Mouse (Mus musculus) cerebellum, postnatal 25 days (tissue): ENCODE data around the gene Vmn1r61.

Experiments used
- DNase-seq, 2 experiments: peaks; one replicate each; pipeline ENCODE4 v3.0.0; 2021; ENCODE audit warnings: mixed read lengths in 2 of 2

Gene Vmn1r61

DNA sequence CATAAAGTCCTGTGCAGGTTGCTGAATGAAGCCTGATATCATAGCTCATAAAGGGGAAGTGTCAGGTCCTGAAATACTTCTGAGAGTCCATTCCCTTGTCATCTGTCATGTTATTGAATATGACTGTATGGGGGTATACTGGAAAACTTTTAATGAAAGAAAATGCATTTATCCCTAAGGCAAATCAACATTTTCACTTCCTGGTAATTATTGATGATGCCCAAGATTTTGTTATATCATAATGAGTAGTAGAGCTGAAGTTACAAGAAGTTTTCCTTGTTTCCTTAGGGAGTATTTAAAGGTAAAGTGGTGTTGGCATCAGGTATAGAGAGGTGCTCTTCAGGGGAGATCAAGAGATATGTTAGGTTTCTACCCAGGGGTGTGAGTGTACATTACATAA lies at the start of gene Vmn1r61:
Vmn1r61 (minus strand) TSS at position 101 of the 400 bp plus-strand sequence.
- no peak for DNase-seq
